13 mouse cellular contexts compared by ENCODE assay signal in genomic region chr5:112748001-112748719, GRCm38 (mm10).
A peak's percentile ranks its signal among the peaks of the same experiment; 100 is the strongest.
DNase-seq lines count a peak whose midpoint lies in the region; ATAC-seq lines count a peak whose summit lies in the region.
"Had no signal": no experiment of that assay in that cellular context is flagged by ENCODE, and none has a peak within 500 bp of the region (broad histone marks: within the 10 kb centered on the region; RNA-seq: fewer than 3 reads in every experiment).

No protein-coding gene starts in this region.

- H3K4me2 ChIP-seq in forebrain, embryonic 14.5 days (ENCODE audit: low read length), result peak overlapping the region; percentile 2; the same call in 1 of the 2 replicates
- H3K4me2 ChIP-seq in limb, embryonic 11.5 days (ENCODE audit: low read depth, severe bottlenecking), result peak overlapping the region; percentile 28; the same call in 1 of the 2 replicates
- peak overlapping the region; percentile 7; the same call in 1 of the 2 replicates for H3K4me2 ChIP-seq in neural tube, embryonic 15.5 days
- H3K4me2 ChIP-seq: heart, embryonic 15.5 days; lung, embryonic 15.5 days had no signal

- H3K9me3 ChIP-seq in forebrain, embryonic 14.5 days (replicated peaks; ENCODE audit: control insufficient read depth, low read length), result no peaks in the 10 kb centered on the region
- H3K9me3 ChIP-seq in limb, embryonic 11.5 days (ENCODE audit: control insufficient read depth, low read length), result no peaks in the 10 kb centered on the region
- no peaks in the 10 kb centered on the region for H3K9me3 ChIP-seq in neural tube, embryonic 15.5 days (replicated peaks)
- H3K9me3 ChIP-seq: heart, embryonic 15.5 days; lung, embryonic 15.5 days had no signal

- H3K4me3 ChIP-seq in forebrain, embryonic 14.5 days (ENCODE audit: low read depth, low read length), result no peak overlapping the region
- H3K4me3 ChIP-seq in limb, embryonic 11.5 days (ENCODE audit: low read depth, low read length), result no peak overlapping the region
- no peak overlapping the region for H3K4me3 ChIP-seq in neural tube, embryonic 15.5 days (replicated peaks)
- H3K4me3 ChIP-seq: heart, embryonic 15.5 days; lung, embryonic 15.5 days had no signal

- H3K9ac ChIP-seq in forebrain, embryonic 14.5 days (ENCODE audit: low read length), result peak overlapping the region; percentile 6; the same call in 1 of the 2 replicates
- no peak overlapping the region; the same call in 1 of the 2 replicates for H3K9ac ChIP-seq in limb, embryonic 11.5 days (ENCODE audit: low read length)
- H3K9ac ChIP-seq in neural tube, embryonic 15.5 days (replicated peaks), result no peak overlapping the region
- H3K9ac ChIP-seq: heart, embryonic 15.5 days; lung, embryonic 15.5 days had no signal

- H3K27me3 ChIP-seq in forebrain, embryonic 14.5 days (replicated peaks; ENCODE audit: control insufficient read depth, insufficient read depth, low read length), result no peaks in the 10 kb centered on the region
- no peaks in the 10 kb centered on the region for H3K27me3 ChIP-seq in limb, embryonic 11.5 days (ENCODE audit: control insufficient read depth, insufficient read depth, low read length)
- no peaks in the 10 kb centered on the region for H3K27me3 ChIP-seq in neural tube, embryonic 15.5 days (replicated peaks)
- H3K27me3 ChIP-seq: heart, embryonic 15.5 days had no signal

- no peak overlapping the region for H3K27ac ChIP-seq in forebrain, embryonic 14.5 days (ENCODE audit: low read depth, low read length)
- H3K27ac ChIP-seq in limb, embryonic 11.5 days (replicated peaks; ENCODE audit: low read depth, low read length), result no peak overlapping the region
- H3K27ac ChIP-seq in neural tube, embryonic 15.5 days (replicated peaks), result peak overlapping the region; percentile 77
- H3K27ac ChIP-seq: heart, embryonic 15.5 days; lung, embryonic 15.5 days had no signal

- H3K36me3 ChIP-seq in forebrain, embryonic 14.5 days (ENCODE audit: control insufficient read depth, insufficient read depth, low read length), result no peaks in the 10 kb centered on the region
- H3K36me3 ChIP-seq in limb, embryonic 11.5 days (ENCODE audit: control insufficient read depth, insufficient read depth, low read length), result no peaks in the 10 kb centered on the region
- no peaks in the 10 kb centered on the region for H3K36me3 ChIP-seq in neural tube, embryonic 15.5 days
- H3K36me3 ChIP-seq: lung, embryonic 15.5 days had no signal

- WGBS in forebrain, embryonic 14.5 days, result 7% methylated on average over 20 of the region's 21 CpGs
- 11% methylated on average over 21 of the region's 21 CpGs for WGBS in limb, embryonic 11.5 days
- 7% methylated on average over 21 of the region's 21 CpGs for WGBS in neural tube, embryonic 15.5 days

- DNase-seq in kidney, postnatal 10 days, result peak; percentile 11
- no peak for DNase-seq in kidney, adult 18-20 months
- peak; percentile 59 for DNase-seq in forebrain, embryonic 14.5 days (ENCODE audit: low spot score)
- peak; percentile 56 for DNase-seq in limb, embryonic 11.5 days (ENCODE audit: low spot score)
- DNase-seq in heart, postnatal 10 days, result no peak
- DNase-seq: cerebellum, postnatal 36 days; gastrocnemius, postnatal 14 days; kidney, adult 2 months; thymus, postnatal 14 days had no signal

- intact Hi-C loops in heart, postnatal 10 days (cut with DNase I), result no loop called here

- peaks cover 12% of the 10 kb centered on the region for H3K4me1 ChIP-seq in forebrain, embryonic 14.5 days (ENCODE audit: control insufficient read depth, insufficient read depth, low read length)
- no peaks in the 10 kb centered on the region; the same call in 1 of the 2 replicates for H3K4me1 ChIP-seq in limb, embryonic 11.5 days (ENCODE audit: control insufficient read depth, insufficient read depth, low read length)
- peaks cover 31% of the 10 kb centered on the region for H3K4me1 ChIP-seq in neural tube, embryonic 15.5 days
- H3K4me1 ChIP-seq: heart, embryonic 15.5 days; lung, embryonic 15.5 days had no signal

- ATAC-seq in forebrain, embryonic 14.5 days, result peak; percentile 40; the same call in 1 of the 2 replicates
- no peak for ATAC-seq in limb, embryonic 11.5 days (ENCODE audit: insufficient number of reproducible peaks, low FRiP score, low TSS enrichment, low read depth)
- peak; percentile 82 for ATAC-seq in neural tube, embryonic 15.5 days (ENCODE audit: low FRiP score)
- no peak for ATAC-seq in activated CD4-positive, CD25-positive, alpha-beta regulatory T cell, adult 4 months

Comparison
In these comparisons a context has a peak if more than half of its experiments do, and no peak if none do; other contexts are left out.
1. DNase-seq: peak in kidney, postnatal 10 days (single experiment), forebrain, embryonic 14.5 days (single experiment) and limb, embryonic 11.5 days (single experiment); none in kidney, adult 18-20 months (single experiment) and heart, postnatal 10 days (0 of 2).
2. ATAC-seq: peak in forebrain, embryonic 14.5 days (single experiment) and neural tube, embryonic 15.5 days (single experiment); none in limb, embryonic 11.5 days (single experiment) and activated CD4-positive, CD25-positive, alpha-beta regulatory T cell, adult 4 months (single experiment).
3. Peak in every context shown above with its lines, with median percentiles within 50 percentile points of each other: H3K4me2 ChIP-seq.